Mouse (Mus musculus): ENCODE data around the gene Fth1.
"Not testable (repeated sequence)": the region's sequence is repeated elsewhere in the genome, so short reads cannot be mapped to it uniquely, and the experiment has no call there.

Gene Fth1

DNA sequence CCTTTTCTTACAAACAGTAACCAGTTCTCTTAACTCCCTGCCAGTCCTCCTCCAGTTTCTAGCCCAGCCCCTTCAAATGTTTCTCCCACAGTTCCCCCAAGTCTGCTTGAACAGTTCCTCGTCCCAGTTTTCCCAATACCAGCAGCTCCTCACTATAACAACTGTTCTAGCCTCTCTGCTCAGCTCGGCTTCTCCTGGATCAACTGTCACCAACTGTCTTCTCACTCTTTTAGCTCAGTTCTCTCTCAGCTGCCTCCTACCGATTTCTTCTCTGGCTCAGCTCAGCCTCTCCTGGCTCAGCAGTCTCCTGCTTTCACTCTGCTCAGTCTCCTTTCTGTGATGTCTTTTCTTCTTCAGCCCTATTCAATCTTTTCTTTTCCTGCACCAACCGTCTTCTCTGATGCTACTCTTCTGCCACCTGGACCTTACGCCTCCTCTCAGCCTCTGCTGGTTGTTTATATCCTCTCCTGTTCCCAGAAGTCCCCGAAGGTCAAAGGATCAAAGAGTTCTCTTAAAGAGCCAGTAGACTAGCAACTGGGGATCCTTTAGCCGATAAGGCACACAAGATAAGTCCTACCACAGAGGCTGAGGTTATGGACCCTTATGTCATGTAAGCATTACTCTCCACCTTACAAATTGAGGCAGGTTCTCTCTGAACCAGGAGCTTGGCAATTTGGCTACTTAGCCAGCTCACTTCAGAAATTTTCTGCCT lies 16.0 kb upstream of the Fth1 start:
- DNase-seq (ENCODE audit: low spot score in 2 of 2) = no peak

- no peak for DNase-seq (ENCODE audit: low spot score in 2 of 2)
Measured at GRCm38 (mm10) chr19:9966096-9966867, 14.1 kb upstream of the Fth1 start.

GRCm38 (mm10) chr19:9968081-9968787 lies 12.2 kb upstream of the Fth1 start:
- DNase-seq (ENCODE audit: low spot score in 2 of 2) = no peak

- not testable (repeated sequence) for DNase-seq (ENCODE audit: low spot score in 2 of 2)
Measured at GRCm38 (mm10) chr19:9974853-9975252, 5.5 kb upstream of the Fth1 start.

DNA sequence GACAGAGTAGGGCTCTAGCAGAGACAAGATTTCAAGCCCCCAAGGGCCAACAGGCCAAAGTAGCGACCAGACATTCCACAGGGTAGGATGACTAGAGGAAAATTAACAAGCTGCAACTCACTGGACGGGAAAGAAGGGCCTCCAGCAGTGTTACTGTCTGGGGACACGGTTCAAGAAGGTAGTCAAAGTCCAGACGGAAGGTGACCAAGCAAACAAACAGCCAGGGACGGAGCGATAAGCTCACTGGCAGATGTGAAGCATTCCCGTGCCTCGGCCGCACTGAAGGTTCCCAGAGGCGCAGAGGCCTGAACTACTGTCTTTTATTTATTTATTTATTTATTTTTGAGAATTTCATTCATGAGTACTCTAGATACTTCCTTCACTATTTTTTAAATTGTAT lies 3.3 kb upstream of the Fth1 start:
- DNase-seq (ENCODE audit: low spot score in 2 of 2) = no peak

- peak in 1 of 2 experiments; percentile 76 for DNase-seq (ENCODE audit: low spot score in 2 of 2)
Measured at GRCm38 (mm10) chr19:9978431-9978951, 1.9 kb upstream of the Fth1 start.

DNA sequence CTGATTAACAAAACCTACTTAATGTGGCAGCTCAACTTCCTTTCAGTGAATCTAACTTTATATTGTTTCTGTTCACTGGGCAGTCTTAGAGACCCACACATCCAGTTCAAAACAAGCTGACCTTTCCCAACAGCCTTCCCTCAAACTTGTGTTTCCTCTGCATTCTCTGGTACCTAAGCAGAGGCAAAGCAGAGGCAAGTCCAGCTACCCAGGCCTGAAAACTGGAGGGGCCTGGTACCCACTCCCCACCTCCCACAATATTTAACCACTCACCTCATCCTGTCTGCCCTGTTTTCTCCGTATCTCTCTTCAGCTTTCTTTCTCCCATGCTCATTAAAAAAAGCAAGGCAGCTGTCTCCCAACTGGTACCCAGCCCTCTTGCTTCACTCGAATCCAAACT lies 1.2 kb upstream of the Fth1 start:
- no peak for DNase-seq (ENCODE audit: low spot score in 2 of 2)

- no peak for DNase-seq (ENCODE audit: low spot score in 2 of 2)
Measured at GRCm38 (mm10) chr19:9981621-9982020, 1.2 kb downstream of the Fth1 start.

DNA sequence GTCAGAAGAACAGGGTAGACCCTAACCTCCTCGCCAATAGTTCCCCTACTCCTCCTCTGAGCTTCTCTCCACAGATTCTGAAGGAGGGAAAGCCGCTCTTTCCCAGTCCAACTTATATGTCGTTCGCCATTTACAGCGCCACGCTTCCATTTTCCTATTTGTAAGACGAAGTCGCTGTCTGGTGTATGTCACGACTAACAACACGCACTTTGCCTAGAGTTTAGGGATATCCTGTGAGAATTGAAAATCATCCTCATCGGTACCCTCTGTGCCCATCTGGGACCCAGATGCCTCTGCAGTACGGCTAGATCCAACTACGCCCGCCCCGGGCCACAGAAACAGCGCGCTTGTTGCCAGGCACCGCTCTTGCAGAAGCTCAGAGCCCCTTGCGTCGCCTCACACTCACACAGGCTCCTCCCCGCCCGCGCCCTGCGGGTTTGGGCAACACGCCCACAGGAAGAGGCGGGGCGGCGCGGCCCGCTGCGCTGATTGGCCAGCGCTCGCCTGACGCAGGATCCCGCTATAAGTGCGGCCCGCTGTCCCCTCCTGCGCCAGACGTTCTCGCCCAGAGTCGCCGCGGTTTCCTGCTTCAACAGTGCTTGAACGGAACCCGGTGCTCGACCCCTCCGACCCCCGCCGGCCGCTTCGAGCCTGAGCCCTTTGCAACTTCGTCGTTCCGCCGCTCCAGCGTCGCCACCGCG lies 1.9 kb downstream of the Fth1 start:
- DNase-seq (ENCODE audit: low spot score in 2 of 2) = peak; percentile 84 to 94

GRCm38 (mm10) chr19:9982852-9983542 lies 2.6 kb downstream of the Fth1 start:
- DNase-seq (ENCODE audit: low spot score in 2 of 2) = peak; percentile 69 to 72

DNA sequence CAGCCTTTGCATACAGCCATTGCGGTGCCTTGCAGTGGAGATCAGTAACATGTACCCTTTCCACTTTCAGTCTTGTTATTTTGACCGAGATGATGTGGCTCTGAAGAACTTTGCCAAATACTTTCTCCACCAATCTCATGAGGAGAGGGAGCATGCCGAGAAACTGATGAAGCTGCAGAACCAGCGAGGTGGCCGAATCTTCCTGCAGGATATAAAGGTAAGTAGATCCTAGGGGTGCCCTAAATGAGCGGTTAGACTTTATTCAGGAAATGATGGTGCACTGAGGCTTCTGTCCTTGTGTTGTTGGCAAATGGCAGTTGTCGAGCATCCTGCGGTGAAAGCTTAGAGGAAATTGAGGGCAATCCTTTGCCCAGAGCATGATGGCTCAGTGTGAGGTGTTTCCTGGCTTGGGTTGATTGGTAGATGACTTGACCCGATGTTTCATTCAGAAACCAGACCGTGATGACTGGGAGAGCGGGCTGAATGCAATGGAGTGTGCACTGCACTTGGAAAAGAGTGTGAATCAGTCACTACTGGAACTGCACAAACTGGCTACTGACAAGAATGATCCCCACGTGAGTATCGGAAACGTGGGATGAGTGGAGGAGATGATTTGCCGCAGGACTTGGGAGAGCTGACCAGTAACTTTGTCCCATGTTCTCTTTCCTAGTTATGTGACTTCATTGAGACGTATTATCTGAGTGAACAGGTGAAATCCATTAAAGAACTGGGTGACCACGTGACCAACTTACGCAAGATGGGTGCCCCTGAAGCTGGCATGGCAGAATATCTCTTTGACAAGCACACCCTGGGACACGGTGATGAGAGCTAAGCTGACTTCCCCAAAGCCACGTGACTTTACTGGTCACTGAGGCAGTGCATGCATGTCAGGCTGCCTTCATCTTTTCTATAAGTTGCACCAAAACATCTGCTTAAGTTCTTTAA lies 4.0 kb downstream of the Fth1 start:
- no peak for DNase-seq (ENCODE audit: low spot score in 2 of 2)

GRCm38 (mm10) chr19:9985190-9985899 lies 4.9 kb downstream of the Fth1 start:
- DNase-seq (ENCODE audit: low spot score in 2 of 2) = no peak

DNA sequence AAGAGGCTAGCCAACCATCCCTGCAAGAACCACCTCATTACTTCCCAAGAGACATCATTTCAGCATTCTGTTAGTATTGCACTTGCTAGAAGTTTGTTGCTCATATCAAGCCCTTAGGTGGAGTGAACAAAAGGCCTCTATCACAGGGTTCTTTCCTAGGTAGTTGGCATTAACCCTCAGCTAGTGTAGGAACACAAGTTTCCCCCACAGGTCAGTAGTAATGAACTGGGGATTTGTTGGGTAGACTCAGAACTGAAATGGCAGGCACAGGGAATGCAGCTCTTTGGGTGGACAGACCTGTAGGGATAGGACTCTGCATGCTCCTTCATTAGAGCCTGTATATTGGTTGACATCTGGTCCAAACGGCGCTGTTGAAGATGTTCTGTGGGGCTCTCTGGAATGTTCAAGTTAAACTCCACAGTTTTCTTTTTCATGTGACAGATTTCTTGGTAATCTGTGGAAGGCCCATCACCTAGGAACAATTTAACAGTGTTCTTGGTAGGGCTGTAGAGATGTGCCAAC lies 5.6 kb downstream of the Fth1 start:
- DNase-seq (ENCODE audit: low spot score in 2 of 2) = no peak

GRCm38 (mm10) chr19:9987192-9987591 lies 6.8 kb downstream of the Fth1 start:
- no peak for DNase-seq (ENCODE audit: low spot score in 2 of 2)

DNA sequence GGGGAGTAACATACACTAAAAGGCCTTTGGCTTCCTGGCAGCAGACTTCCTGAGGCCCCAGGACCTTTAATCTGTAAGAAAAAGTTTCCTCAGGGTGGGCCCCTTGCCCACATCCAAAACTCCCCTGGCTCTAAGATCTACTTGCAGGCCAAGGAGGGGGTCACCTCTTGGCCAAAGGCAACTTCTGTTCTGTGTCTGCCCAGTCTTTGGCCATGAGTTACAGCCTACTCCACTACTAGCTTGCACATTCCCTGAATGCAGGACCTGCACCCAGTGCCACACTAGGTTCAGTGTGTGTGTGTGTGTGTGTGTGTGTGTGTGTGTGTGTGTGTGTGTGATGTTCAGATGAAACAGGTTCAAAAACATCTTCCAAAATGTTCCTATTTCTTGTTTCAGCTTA lies 7.2 kb downstream of the Fth1 start:
- no peak for DNase-seq (ENCODE audit: low spot score in 2 of 2)

- no peak for DNase-seq (ENCODE audit: low spot score in 2 of 2)
Measured at GRCm38 (mm10) chr19:9989171-9989883, 8.9 kb downstream of the Fth1 start.

- no peak for DNase-seq (ENCODE audit: low spot score in 2 of 2)
Measured at GRCm38 (mm10) chr19:9989884-9990256, 9.5 kb downstream of the Fth1 start.

DNA sequence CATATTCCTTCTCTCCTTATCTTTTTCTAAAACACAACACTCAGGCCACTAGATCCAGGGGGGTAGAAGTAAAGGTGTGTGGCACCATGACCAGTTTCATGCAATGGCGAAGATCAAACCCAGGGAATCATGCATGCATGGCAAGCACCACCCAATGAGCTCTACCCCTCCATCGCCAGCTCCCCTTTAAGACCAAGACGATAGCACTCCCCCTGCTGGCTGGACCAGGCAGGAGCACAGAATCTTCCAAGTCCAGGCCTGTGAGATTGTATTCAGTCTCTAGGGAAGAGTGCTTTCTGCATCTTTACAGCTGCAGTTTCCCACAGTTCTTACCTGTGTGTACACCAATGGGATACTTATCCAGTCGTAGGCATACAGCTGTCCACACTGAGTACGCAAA lies 10.9 kb downstream of the Fth1 start:
- DNase-seq (ENCODE audit: low spot score in 2 of 2) = peak; percentile 71 to 77
